Mouse (Mus musculus) heart, adult 2 months (tissue): Measurements from ENCODE around the gene Lhfpl2.

ENCODE experiments used
- CTCF ChIP-seq: fragments of 200-600 bp; IDR thresholded peaks from 2 replicates; pipeline ENCODE4 v1.8.1; 2022; ENCODE audit warnings: antibody characterized with exemption, mild to moderate bottlenecking, moderate library complexity
- EP300 ChIP-seq: fragments of 200-500 bp; IDR thresholded peaks from 2 replicates; pipeline ENCODE4 v1.6.1; 2011; ENCODE audit warnings: low read depth, low read length, control low read depth; ENCODE audit not compliant: insufficient read depth
- POLR2A ChIP-seq: fragments of 200-500 bp; IDR thresholded peaks from 2 replicates; pipeline ENCODE4 v1.6.1; 2011; ENCODE audit warnings: mild to moderate bottlenecking, low read depth, low read length, control low read depth; ENCODE audit not compliant: insufficient read depth

- no peak for TF ChIP-seq CTCF
- no peak for TF ChIP-seq POLR2A
- no peak for TF ChIP-seq EP300
Observed at GRCm38 (mm10) chr13:94212179-94212578, 154.6 kb downstream of the Lhfpl2 start.
